Mouse (Mus musculus) olfactory bulb, adult 2 months (tissue): ENCODE results near the gene Oca2.

Source experiments
- CTCF ChIP-seq: fragments of 200-500 bp; IDR thresholded peaks from 2 replicates; pipeline ENCODE4 v1.5.1; 2012; ENCODE audit warnings: low read depth, mild to moderate bottlenecking, low read length, moderate library complexity; ENCODE audit not compliant: insufficient read depth
- POLR2A ChIP-seq: fragments of 200-500 bp; IDR thresholded peaks from 2 replicates; pipeline ENCODE4 v1.6.1; 2012; ENCODE audit warnings: mild to moderate bottlenecking, low read depth, low read length, moderate library complexity; ENCODE audit not compliant: insufficient read depth

- TF ChIP-seq POLR2A (no peak), CTCF (no peak)
Observed at GRCm38 (mm10) chr7:56388295-56388694, 148.7 kb downstream of the Oca2 start.
